Mouse (Mus musculus) bone marrow macrophage, adult 2 months (primary cell): ENCODE data around the gene Slc37a1.

Source experiments
- CTCF ChIP-seq: IDR thresholded peaks from 2 replicates; pipeline ENCODE4 v1.5.1; 2012; ENCODE audit warnings: low read depth, mild to moderate bottlenecking, low read length, moderate library complexity
- POLR2A ChIP-seq: IDR thresholded peaks from 2 replicates; pipeline ENCODE4 v1.6.1; 2012; ENCODE audit warnings: mild to moderate bottlenecking, low read depth, low read length, borderline replicate concordance

DNA sequence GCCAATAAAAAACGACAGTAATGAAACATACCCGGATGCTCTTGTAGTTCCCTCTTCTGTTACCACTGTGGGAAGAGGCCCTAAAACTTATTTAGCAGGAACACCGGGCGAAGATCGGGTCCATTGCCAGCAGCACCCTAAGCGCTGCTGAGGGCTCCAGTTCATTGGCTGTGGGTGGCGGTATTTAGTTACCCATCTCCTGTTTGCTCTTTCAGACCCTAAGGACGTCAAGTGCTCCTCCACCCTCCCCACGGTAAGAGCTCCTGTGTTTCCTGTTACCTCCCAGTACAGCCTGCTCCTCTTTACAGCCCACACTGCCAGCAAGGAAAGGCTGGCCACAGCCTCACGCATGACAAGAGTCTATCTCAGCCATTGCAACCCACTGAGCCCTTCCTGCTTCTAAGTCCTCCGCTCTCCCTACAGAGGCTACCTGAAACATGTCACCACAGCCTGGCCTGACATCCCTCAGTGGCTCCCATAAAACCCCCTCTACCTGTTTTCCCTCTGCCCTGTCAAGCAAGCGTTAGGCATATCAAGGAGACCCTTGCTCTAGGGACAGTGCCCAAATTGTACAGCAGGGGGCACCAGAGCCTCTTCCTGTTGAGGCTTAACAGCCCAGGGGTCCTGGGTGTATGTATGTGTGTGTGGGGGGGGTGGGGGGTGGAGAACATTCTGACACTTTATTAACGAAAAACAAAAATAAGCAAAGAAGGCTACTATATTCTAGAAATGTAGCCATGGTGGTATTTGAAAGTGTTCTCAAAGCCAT, 39.0 kb downstream of the Slc37a1 start:
- no peak for TF ChIP-seq POLR2A
- TF ChIP-seq CTCF, result no peak; the same call in 1 of the 2 replicates
